Mouse (Mus musculus): ENCODE measurements around the gene Mapkapk3. TPM values are rescaled to one million over a fixed set of nuclear protein-coding genes. Genes with fewer than 3 reads are reported as not detected.

The Mapkapk3 gene
- polyA plus RNA-seq, 1 experiment from 2014 or later: 5.9 TPM

DNA sequence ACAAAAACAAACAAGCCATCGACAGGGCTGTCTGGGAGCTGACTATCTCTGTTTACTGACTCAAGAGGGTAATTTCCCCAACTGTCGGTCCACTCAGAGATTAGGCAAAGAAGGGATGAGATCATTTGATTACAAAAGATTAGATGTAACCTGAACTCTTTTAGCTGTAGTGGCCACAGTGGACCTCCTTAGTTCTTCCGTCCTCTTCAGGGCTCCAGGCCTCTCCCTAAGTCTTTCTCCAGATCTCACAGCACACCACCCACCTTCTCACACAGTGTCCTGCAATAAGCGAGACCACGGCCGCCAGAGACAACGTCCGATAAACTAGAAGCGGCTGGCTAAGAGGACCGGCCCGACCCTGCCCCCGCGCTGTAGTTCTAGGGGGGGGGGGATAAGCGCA, 6.4 kb upstream of the Mapkapk3 start:
- Histone ChIP-seq H3K36me3 (peaks cover 7% of the 10 kb centered on the region), H3K4me3 (peak overlapping the region; percentile 77), H3K27ac (peak overlapping the region; percentile 83; the same call in 1 of the 2 replicates), H3K27me3 (ENCODE audit: low read depth, poor library complexity, severe bottlenecking) (peaks cover 28% of the 10 kb centered on the region), H3K4me1 (peaks cover 27% of the 10 kb centered on the region), H3K9me3 (replicated peaks) (no peaks in the 10 kb centered on the region)
- WGBS: 8% methylated on average over 14 of the region's 14 CpGs
- no peak for DNase-seq (ENCODE audit: low spot score)

- H3K4me1 ChIP-seq: peaks cover 27% of the 10 kb centered on the region
- H3K27me3 ChIP-seq (ENCODE audit: low read depth, poor library complexity, severe bottlenecking): peaks cover 28% of the 10 kb centered on the region
- no peaks in the 10 kb centered on the region for H3K9me3 ChIP-seq (replicated peaks)
- peak within 1 kb of the TSS; percentile 77 for H3K4me3 ChIP-seq
- no peak for DNase-seq (ENCODE audit: low spot score)
- H3K36me3 ChIP-seq: peaks cover 5% of the 10 kb centered on the region
- H3K27ac ChIP-seq: peak within 1 kb of the TSS; percentile 83
Measured at GRCm38 (mm10) chr9:107296016-107296040, 6.2 kb upstream of the Mapkapk3 start, which contains the start of gene Cish. TSS of gene Cish (plus strand) at chr9:107296026.

DNA sequence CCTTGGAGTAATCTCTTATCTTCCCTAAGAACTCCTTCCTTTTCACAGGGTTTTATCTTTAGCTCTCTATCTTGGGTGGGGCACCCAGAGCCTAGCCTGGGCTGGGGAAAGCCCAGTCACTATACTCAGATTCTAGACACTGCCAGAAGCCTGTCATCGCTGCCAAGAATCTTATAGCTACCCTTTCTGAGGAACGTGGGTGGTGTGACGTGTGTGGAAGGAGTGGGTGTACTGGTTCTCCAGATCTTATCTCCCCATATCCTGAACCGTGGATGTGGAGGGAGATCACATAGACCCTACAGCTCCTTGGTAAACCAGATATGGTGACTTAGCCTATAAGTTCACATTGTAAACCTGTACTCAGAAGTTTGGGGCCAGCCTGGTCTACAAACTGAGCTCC, 5.9 kb upstream of the Mapkapk3 start:
- H3K27me3 ChIP-seq (ENCODE audit: low read depth, poor library complexity, severe bottlenecking): peaks cover 28% of the 10 kb centered on the region
- H3K27ac ChIP-seq: no peak overlapping the region
- H3K9me3 ChIP-seq (replicated peaks): no peaks in the 10 kb centered on the region
- peaks cover 27% of the 10 kb centered on the region for H3K4me1 ChIP-seq
- H3K4me3 ChIP-seq: no peak overlapping the region
- WGBS: 78% methylated on average over 4 of the region's 4 CpGs
- peaks cover 3% of the 10 kb centered on the region for H3K36me3 ChIP-seq
- DNase-seq (ENCODE audit: low spot score): no peak

GRCm38 (mm10) chr9:107294249-107294648, 4.6 kb upstream of the Mapkapk3 start:
- H3K36me3 ChIP-seq: no peaks in the 10 kb centered on the region
- no peaks in the 10 kb centered on the region for H3K9me3 ChIP-seq (replicated peaks)
- DNase-seq (ENCODE audit: low spot score): peak; percentile 79
- H3K4me1 ChIP-seq: peaks cover 35% of the 10 kb centered on the region
- 4% methylated on average over 6 of the region's 6 CpGs for WGBS
- no peak overlapping the region for H3K4me3 ChIP-seq
- peaks cover 28% of the 10 kb centered on the region for H3K27me3 ChIP-seq (ENCODE audit: low read depth, poor library complexity, severe bottlenecking)
- no peak overlapping the region for H3K27ac ChIP-seq

GRCm38 (mm10) chr9:107290897-107291296, 1.2 kb upstream of the Mapkapk3 start:
- Histone ChIP-seq H3K9me3 (replicated peaks) (no peaks in the 10 kb centered on the region), H3K36me3 (no peaks in the 10 kb centered on the region), H3K27me3 (ENCODE audit: low read depth, poor library complexity, severe bottlenecking) (peaks cover 38% of the 10 kb centered on the region), H3K4me1 (peaks cover 31% of the 10 kb centered on the region), H3K27ac (no peak overlapping the region), H3K4me3 (no peak overlapping the region)
- DNase-seq (ENCODE audit: low spot score): peak; percentile 88
- WGBS: 29% methylated on average over 10 of the region's 10 CpGs

GRCm38 (mm10) chr9:107288711-107289110, 966 bp downstream of the Mapkapk3 start:
- WGBS: 26% methylated on average over 8 of the region's 8 CpGs
- Histone ChIP-seq H3K4me3 (peak overlapping the region; percentile 57), H3K36me3 (no peaks in the 10 kb centered on the region), H3K27me3 (ENCODE audit: low read depth, poor library complexity, severe bottlenecking) (peaks cover 27% of the 10 kb centered on the region), H3K27ac (no peak overlapping the region), H3K9me3 (replicated peaks) (no peaks in the 10 kb centered on the region), H3K4me1 (peaks cover 36% of the 10 kb centered on the region)
- no peak for DNase-seq (ENCODE audit: low spot score)

GRCm38 (mm10) chr9:107288105-107288650, 1.5 kb downstream of the Mapkapk3 start:
- DNase-seq (ENCODE audit: low spot score): no peak
- Histone ChIP-seq H3K36me3 (no peaks in the 10 kb centered on the region), H3K4me3 (no peak overlapping the region), H3K27ac (no peak overlapping the region), H3K9me3 (replicated peaks) (no peaks in the 10 kb centered on the region), H3K27me3 (ENCODE audit: low read depth, poor library complexity, severe bottlenecking) (peaks cover 27% of the 10 kb centered on the region), H3K4me1 (peaks cover 36% of the 10 kb centered on the region)
- 94% methylated on average over 14 of the region's 14 CpGs for WGBS

GRCm38 (mm10) chr9:107287294-107287693, 2.4 kb downstream of the Mapkapk3 start:
- WGBS: 84% methylated on average over 2 of the region's 2 CpGs

GRCm38 (mm10) chr9:107285009-107285408, 4.7 kb downstream of the Mapkapk3 start:
- 22% methylated on average over 3 of the region's 3 CpGs for WGBS
- no peaks in the 10 kb centered on the region for H3K36me3 ChIP-seq
- H3K4me3 ChIP-seq: no peak overlapping the region
- peaks cover 42% of the 10 kb centered on the region for H3K4me1 ChIP-seq
- DNase-seq (ENCODE audit: low spot score): no peak
- H3K27ac ChIP-seq: no peak overlapping the region
- peaks cover 19% of the 10 kb centered on the region for H3K27me3 ChIP-seq (ENCODE audit: low read depth, poor library complexity, severe bottlenecking)
- no peaks in the 10 kb centered on the region for H3K9me3 ChIP-seq (replicated peaks)

More at GRCm38 (mm10) chr9:107287294-107287693, 2.4 kb downstream of the Mapkapk3 start:
- Histone ChIP-seq H3K4me3 (no peak overlapping the region), H3K27ac (no peak overlapping the region), H3K27me3 (ENCODE audit: low read depth, poor library complexity, severe bottlenecking) (peaks cover 19% of the 10 kb centered on the region), H3K4me1 (peaks cover 36% of the 10 kb centered on the region), H3K36me3 (no peaks in the 10 kb centered on the region), H3K9me3 (replicated peaks) (no peaks in the 10 kb centered on the region)
- DNase-seq (ENCODE audit: low spot score): no peak

DNA sequence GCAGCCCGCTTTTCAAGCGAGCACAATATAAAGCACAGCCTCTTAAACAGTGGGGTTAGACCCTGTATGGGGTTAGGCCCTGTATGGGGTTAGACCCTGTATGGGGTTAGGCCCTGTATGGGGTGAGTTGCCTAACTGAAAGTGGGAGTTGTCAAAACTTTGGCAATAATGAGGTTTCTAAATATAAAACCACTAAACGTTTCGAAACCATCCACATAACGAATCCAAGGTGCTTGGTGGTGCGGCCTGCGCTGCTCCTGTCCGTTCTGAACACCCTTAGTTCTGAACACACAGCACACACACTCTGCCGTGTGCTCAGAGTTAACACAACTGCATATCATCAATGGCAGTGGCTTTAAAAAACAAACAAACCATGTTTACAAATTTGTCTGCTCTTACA, 6.7 kb downstream of the Mapkapk3 start:
- no peak overlapping the region for H3K27ac ChIP-seq
- H3K4me3 ChIP-seq: no peak overlapping the region
- peaks cover 6% of the 10 kb centered on the region; the same call in 1 of the 2 replicates for H3K27me3 ChIP-seq (ENCODE audit: low read depth, poor library complexity, severe bottlenecking)
- 86% methylated on average over 9 of the region's 9 CpGs for WGBS
- H3K36me3 ChIP-seq: no peaks in the 10 kb centered on the region
- no peaks in the 10 kb centered on the region for H3K9me3 ChIP-seq (replicated peaks)
- peaks cover 47% of the 10 kb centered on the region for H3K4me1 ChIP-seq
- DNase-seq (ENCODE audit: low spot score): no peak

GRCm38 (mm10) chr9:107281241-107281987, 8.3 kb downstream of the Mapkapk3 start:
- Histone ChIP-seq H3K27me3 (ENCODE audit: low read depth, poor library complexity, severe bottlenecking) (no peaks in the 10 kb centered on the region), H3K9me3 (replicated peaks) (no peaks in the 10 kb centered on the region), H3K4me1 (peaks cover 36% of the 10 kb centered on the region), H3K27ac (no peak overlapping the region), H3K36me3 (no peaks in the 10 kb centered on the region), H3K4me3 (no peak overlapping the region)
- WGBS: 88% methylated on average over 5 of the region's 5 CpGs
- no peak for DNase-seq (ENCODE audit: low spot score)

DNA sequence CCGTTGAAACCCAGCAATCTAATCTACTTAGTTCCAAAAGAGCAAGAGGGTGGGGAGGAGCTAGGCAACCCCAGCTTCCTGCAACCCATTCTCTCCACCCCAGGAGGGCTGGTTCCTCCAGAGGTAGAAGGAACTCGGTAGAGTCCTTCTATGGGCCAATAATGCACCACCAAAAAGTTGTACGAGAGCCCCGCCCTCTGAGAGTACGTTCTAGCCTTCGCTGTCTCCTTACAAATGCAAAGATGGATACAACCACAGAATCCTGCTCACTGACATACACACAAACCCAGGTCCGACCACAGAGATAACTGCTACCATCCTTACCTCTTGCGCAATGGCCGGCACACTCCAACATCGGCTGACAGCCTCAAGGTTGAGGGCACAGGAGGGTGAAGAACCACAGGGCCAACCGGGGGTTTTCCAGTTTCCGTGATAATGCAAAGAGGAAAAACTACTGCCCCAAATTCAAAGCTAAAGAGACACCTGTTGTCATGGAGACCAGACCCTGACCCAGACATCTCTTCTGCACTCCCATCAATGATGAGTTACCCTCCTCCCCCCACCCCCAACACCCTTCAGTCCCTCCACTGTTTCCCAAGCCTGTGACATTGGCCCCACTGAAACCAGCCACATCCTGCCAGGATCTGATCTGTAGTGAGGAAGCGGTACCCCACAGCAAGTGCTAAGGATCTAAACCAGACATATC, 9.2 kb downstream of the Mapkapk3 start:
- Histone ChIP-seq H3K4me1 (peaks cover 35% of the 10 kb centered on the region), H3K4me3 (peak overlapping the region; percentile 24; the same call in 1 of the 2 replicates), H3K36me3 (no peaks in the 10 kb centered on the region), H3K27me3 (ENCODE audit: low read depth, poor library complexity, severe bottlenecking) (no peaks in the 10 kb centered on the region), H3K9me3 (replicated peaks) (no peaks in the 10 kb centered on the region), H3K27ac (peak overlapping the region; percentile 77)
- no peak for DNase-seq (ENCODE audit: low spot score)
- WGBS: 49% methylated on average over 13 of the region's 13 CpGs

Data from limb, embryonic 10.5 days (tissue).